In the genomic region with DNA sequence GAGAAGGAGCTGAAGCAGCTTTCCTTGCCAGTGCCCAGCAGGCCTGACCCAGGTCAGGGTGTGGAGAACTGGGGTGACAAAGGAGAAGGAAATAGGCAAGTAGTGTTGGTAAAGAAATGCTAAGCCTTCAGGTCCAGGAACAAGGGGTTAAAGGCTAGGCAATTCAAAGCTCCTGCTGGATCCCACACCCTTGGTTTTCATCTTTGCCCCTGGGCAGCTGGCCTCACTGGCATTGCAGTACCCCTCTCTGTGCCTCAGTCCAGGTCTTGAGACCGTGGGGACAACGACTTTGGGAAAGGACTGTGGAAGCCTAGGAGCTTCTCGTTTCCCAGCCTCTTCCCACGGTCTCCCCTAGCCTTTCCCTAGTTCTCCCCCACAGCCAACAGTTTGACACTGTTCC, we compare ENCODE assay signal across 42 mouse cellular contexts. TPM values are rescaled to one million over a fixed set of nuclear protein-coding genes. Genes with fewer than 3 reads are reported as not detected.
"Had no signal": no experiment of that assay in that cellular context is flagged by ENCODE, and none has a peak within 500 bp of the region (broad histone marks: within the 10 kb centered on the region; RNA-seq: fewer than 3 reads in every experiment).

No protein-coding gene starts in this region.

- H3K9me3 ChIP-seq: heart, embryonic 10.5 days; heart, embryonic 12.5 days; heart, embryonic 13.5 days; heart, embryonic 15.5 days; hindbrain, embryonic 10.5 days; hindbrain, embryonic 12.5 days; hindbrain, embryonic 13.5 days; hindbrain, embryonic 15.5 days; intestine, embryonic 15.5 days; kidney, embryonic 15.5 days had no signal

- H3K9ac ChIP-seq: heart, embryonic 12.5 days; heart, embryonic 13.5 days; heart, embryonic 15.5 days; hindbrain, embryonic 12.5 days; hindbrain, embryonic 13.5 days; hindbrain, embryonic 14.5 days; hindbrain, embryonic 15.5 days; intestine, embryonic 15.5 days; kidney, embryonic 15.5 days had no signal

- H3K36me3 ChIP-seq: heart, embryonic 10.5 days; heart, embryonic 12.5 days; heart, embryonic 13.5 days; heart, embryonic 15.5 days; hindbrain, embryonic 10.5 days; hindbrain, embryonic 12.5 days; hindbrain, embryonic 13.5 days; hindbrain, embryonic 15.5 days; intestine, embryonic 15.5 days; kidney, embryonic 15.5 days had no signal

- DNase-seq: heart, postnatal 10 days; heart, postnatal 14 days; heart, postnatal 36 days; heart, postnatal 4 days; kidney, adult 11 months; kidney, adult 18-20 months; kidney, adult 2 months; kidney, adult 8-10 months; kidney, adult 9 months; kidney, postnatal 10 days; kidney, postnatal 14 days; kidney, postnatal 25 days; kidney, postnatal 36 days; kidney, postnatal 4 days; layer of hippocampus, adult 9-11 months; layer of hippocampus, postnatal 36 days had no signal

- H3K4me2 ChIP-seq: heart, embryonic 12.5 days; heart, embryonic 13.5 days; heart, embryonic 15.5 days; hindbrain, embryonic 12.5 days; hindbrain, embryonic 13.5 days; hindbrain, embryonic 14.5 days; hindbrain, embryonic 15.5 days; intestine, embryonic 15.5 days; kidney, embryonic 15.5 days had no signal

- H3K27ac ChIP-seq: heart, embryonic 10.5 days; heart, embryonic 13.5 days; heart, embryonic 15.5 days; hindbrain, embryonic 12.5 days; hindbrain, embryonic 13.5 days; hindbrain, embryonic 14.5 days; hindbrain, embryonic 15.5 days; hindbrain, postnatal 0 days; intestine, embryonic 15.5 days; kidney, embryonic 15.5 days; kidney, postnatal 0 days; layer of hippocampus, adult 2 months had no signal

- H3K4me3 ChIP-seq: heart, embryonic 10.5 days; heart, embryonic 12.5 days; heart, embryonic 13.5 days; heart, embryonic 15.5 days; hindbrain, embryonic 10.5 days; hindbrain, embryonic 12.5 days; hindbrain, embryonic 13.5 days; hindbrain, embryonic 15.5 days; intestine, embryonic 15.5 days; kidney, embryonic 15.5 days; layer of hippocampus, adult 2 months had no signal

- H3K4me1 ChIP-seq: hindbrain, embryonic 10.5 days; hindbrain, embryonic 12.5 days; hindbrain, embryonic 13.5 days; hindbrain, embryonic 15.5 days; intestine, embryonic 15.5 days; kidney, embryonic 15.5 days had no signal

- H3K27me3 ChIP-seq: heart, embryonic 13.5 days; hindbrain, embryonic 15.5 days; intestine, embryonic 15.5 days had no signal

- ATAC-seq: hindbrain, embryonic 16.5 days; hindbrain, postnatal 0 days; inflammation-experienced regulatory T-cells, adult 6 months; intestine, embryonic 15.5 days; intestine, embryonic 16.5 days; intestine, postnatal 0 days had no signal

RNA-seq across cellular contexts. Expression of a gene that starts 4.2 kb away (rescaled TPM):
- polyA plus RNA-seq: heart, embryonic 10.5 days; heart, embryonic 12.5 days; heart, embryonic 13.5 days; heart, embryonic 14.5 days; heart, embryonic 15.5 days; heart, embryonic 16.5 days; heart, postnatal 0 days; hindbrain, embryonic 10.5 days; hindbrain, embryonic 11.5 days; hindbrain, embryonic 12.5 days; hindbrain, embryonic 13.5 days; hindbrain, embryonic 14.5 days; hindbrain, embryonic 15.5 days; hindbrain, embryonic 16.5 days; hindbrain, postnatal 0 days; inflammation-experienced regulatory T-cells, adult 6 months; intestine, embryonic 14.5 days; intestine, embryonic 15.5 days; intestine, embryonic 16.5 days; intestine, postnatal 0 days; kidney, adult 2 months; kidney, embryonic 14.5 days; kidney, embryonic 15.5 days; kidney, embryonic 16.5 days; kidney, postnatal 0 days; large intestine, adult 2 months had no signal

RNA-seq across cellular contexts. Expression of a gene that starts 56.2 kb away (rescaled TPM):
- polyA plus RNA-seq: inflammation-experienced regulatory T-cells, adult 6 months; large intestine, adult 2 months had no signal
